Mouse (Mus musculus): ENCODE measurements around the gene Rnase4.

Gene Rnase4

DNA sequence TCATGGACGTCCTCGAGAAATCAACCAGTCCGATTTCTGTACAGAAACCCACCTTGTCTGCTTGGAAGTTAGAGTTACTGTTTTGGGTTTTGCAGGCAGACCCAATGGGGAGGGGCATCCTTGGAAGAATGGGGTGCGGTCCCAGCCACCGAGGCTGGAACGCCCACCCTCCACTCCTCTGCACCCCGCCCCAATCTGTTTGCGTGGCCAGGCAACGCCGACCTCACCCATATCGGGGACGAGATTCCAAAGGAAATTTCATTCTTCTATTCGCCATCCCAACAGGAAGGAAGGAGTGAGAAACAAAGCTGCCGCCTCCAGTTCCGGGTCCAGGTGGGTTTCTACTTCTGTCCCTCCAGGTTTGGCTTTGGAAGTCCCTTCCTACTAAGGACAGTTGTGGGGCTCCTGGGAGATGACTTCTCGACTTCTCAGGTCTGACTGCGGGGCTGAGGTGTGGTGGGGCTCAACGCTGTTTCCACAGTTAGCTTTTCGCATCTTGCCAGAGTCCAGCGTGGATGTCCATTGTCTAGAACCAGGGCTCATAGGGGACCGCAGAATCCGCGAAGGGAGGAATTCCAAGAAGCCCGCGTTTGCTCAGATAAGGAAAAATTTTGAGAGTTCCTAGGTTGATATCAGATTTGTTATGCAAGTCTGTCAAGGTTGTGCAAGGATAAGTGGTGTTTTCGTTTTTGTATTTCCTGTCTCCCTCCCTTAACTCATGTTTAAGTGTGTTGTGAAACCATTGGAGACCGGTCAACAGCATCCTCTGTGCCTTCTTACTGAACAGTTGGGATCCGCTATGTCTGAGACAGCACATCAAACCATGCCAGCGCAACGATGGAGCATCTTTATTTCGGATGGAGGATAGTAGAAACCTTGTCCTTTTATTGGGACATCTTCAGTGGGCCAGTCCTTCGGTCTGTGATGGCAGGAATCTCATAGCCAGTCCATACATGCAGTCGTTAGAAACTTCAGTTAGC, at the start of gene Rnase4, which contains the start of gene Ang:
Gene Rnase4 (plus strand): TSS at position 157 of the 980 bp plus-strand sequence.
Gene Ang (plus strand): TSS at position 230 of the 980 bp plus-strand sequence.
- peak in 1 of 2 experiments; percentile 7 for DNase-seq (ENCODE audit: low spot score in 2 of 2)

DNA sequence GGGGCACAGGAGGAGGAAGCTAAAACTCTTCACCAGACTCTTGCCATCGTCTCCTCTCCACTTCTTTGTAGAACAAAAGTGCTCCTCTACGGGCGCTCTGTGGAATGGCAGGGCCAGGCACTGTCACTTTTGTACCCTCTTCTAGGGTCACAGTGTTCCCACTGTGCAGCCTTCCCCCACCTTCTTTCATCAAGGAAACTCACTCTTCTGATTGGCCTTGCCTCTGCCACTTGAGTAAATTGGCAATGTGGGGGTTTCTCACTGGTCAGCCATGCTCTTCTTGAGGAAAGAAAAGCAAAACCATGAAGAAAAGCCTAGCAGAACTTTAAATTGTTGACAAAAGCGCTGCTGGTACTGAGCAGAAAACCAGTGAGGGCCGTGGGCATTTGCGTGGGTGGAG, 49.1 kb upstream of the Rnase4 start, which contains the start of gene Rnase9:
Gene Rnase9 (minus strand): TSS at position 101 of the 400 bp plus-strand sequence.
- DNase-seq (ENCODE audit: low spot score in 2 of 2): no peak

GRCm38 (mm10) chr14:51047846-51048245, 43.0 kb upstream of the Rnase4 start:
- DNase-seq (ENCODE audit: low spot score in 2 of 2): no peak

GRCm38 (mm10) chr14:51050063-51050462, 40.8 kb upstream of the Rnase4 start, which contains the start of gene Rnase11:
Rnase11 (minus strand) TSS chr14:51050163.
- no peak for DNase-seq (ENCODE audit: low spot score in 2 of 2)

DNA sequence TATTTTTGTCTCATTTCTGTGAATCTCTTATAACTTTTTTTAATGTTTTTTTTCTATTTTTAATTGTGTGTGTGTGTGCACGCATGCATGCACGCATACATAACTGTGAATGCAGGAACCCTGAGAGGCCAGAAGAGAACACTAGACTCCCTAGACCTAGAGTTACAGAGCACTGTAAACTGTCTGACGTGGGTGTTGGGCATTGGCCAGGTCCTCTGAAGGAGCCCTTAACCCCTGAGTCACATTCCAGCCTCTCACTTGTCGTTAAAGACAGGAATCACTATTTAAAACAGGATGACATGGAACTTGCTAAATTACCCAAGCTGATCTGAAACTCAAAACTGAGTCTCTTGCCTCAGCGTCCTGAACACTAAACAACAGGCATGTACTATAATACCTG, 38.9 kb upstream of the Rnase4 start:
- no peak for DNase-seq (ENCODE audit: low spot score in 2 of 2)

- DNase-seq (ENCODE audit: low spot score in 2 of 2): no peak
Measured at GRCm38 (mm10) chr14:51053176-51053575, 37.7 kb upstream of the Rnase4 start.

- DNase-seq (ENCODE audit: low spot score in 2 of 2): no peak
Measured at GRCm38 (mm10) chr14:51054243-51055237, 36.3 kb upstream of the Rnase4 start.

GRCm38 (mm10) chr14:51057401-51057831, 33.5 kb upstream of the Rnase4 start, which contains the start of gene Rnase12:
Rnase12 (minus strand) TSS chr14:51057661.
- DNase-seq (ENCODE audit: low spot score in 2 of 2): no peak

DNA sequence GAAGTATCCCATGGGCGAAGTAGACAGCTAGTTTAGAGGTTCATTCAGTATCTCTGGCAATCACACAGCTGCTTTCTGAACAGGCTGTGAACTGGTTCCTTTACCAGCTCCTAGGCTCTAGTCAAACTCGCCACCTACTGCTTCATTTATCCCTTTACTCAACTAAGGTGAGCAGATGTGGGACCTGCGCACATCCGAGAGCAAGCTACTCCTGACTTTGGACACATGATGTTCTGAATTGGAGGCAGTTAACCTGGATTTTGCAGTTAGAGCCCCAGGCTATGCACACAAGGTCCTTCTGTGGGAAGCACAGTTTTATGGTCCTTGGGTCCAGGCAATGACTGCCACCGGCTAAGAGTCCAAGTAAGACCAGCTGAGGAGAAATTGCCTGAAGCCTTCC, 30.1 kb upstream of the Rnase4 start:
- DNase-seq (ENCODE audit: low spot score in 2 of 2): no peak

DNA sequence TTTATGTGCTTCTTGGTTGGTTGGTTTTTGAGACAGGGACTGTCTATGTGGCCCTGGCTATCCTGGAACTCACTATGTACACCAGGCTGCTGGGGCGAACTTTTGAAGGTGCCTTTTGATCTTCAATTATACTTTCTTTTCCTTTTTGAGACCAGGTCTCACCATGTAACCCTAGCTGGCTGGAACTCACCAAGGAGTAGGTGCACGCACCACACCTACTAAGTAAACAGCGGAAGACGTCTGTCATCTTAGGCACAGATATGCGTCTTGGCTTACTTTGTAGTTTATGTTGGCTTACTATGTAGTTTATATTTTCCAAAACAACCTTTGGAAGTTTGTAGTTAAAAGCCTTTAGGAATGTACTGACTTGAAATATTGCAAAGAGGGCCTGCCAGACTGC, 21.9 kb upstream of the Rnase4 start:
- DNase-seq (ENCODE audit: low spot score in 2 of 2): no peak

DNA sequence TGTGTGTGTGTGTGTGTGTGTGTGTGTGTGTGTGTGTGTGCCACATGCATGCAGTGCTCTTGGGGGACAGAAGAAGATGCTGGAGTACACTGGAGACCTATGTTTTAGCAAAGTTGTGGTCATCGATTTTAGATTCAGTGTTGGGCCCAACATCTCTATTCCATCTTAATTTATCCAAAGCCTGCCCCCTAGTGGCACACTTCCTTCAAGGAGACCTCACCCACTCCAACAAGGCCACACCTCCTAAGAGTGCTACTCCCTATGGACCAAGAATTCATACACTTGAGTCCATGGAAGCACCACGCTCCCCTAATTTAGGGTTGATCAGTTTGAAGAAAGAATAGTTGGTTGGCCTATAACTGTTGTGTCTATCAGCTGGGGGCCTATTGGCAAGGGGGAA, 21.3 kb upstream of the Rnase4 start:
- DNase-seq (ENCODE audit: low spot score in 2 of 2): peak in 1 of 2 experiments; percentile 55

DNA sequence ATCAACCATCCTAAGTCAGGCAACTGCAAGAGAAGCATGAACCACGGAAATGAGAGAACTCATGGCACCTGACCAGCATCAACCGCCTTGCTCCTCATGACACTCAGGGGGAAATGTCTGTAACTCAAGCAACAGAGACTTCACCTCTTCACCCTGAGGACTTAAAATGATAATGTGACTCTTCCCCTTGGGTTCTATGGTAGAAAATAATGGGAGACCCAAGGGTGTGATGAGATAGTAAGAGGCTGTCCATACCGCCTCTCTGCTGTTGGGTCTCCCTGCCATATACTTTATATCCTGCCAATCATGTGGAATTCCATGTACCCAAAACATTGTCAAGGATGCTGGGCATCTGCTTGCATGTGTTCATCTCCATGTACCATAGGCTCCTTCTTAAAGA, 16.5 kb upstream of the Rnase4 start, which contains the start of gene Olfr750:
Gene Olfr750 (minus strand): TSS at position 101 of the 400 bp plus-strand sequence.
- DNase-seq (ENCODE audit: low spot score in 2 of 2): no peak

DNA sequence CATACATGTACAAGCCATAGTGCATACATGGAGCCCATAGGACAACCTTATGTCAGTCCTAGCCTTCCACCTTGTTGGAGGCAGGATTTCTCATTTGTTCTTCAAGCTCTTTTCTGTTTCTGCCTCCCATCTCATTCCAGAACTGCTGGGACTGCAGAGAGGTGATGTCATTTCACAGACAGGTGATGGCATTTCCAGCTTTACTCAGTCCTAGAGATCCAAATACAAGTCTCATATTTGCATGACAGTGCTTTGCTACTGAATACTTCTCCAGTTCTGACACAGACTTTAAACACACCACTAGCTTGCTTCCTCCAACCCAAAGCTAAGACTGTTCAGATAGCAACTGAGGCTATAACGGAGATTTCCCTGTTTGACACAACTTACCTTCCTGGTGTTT, 11.7 kb upstream of the Rnase4 start:
- DNase-seq (ENCODE audit: low spot score in 2 of 2): no peak

DNA sequence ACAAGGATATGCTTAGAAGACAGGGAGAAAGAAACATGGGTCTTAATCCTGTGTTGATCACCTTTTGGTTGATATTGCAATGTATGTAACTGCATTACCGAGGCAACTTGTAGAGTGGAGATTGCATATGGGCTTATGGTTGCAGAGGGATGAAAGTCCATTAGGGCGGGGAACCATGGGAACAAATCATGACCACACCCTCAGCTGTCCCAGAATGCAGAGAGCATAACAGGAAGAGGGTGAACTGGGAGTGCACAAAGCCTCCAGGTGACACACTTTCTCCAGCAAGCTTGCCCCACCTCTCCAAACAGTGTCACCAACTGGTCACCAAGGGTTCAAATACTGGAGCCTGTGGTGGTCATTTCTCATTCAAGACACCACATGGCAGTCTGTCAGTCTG, 9.8 kb upstream of the Rnase4 start:
- no peak for DNase-seq (ENCODE audit: low spot score in 2 of 2)

GRCm38 (mm10) chr14:51082599-51083581, 8.0 kb upstream of the Rnase4 start:
- DNase-seq (ENCODE audit: low spot score in 2 of 2): peak; percentile 25 to 50

DNA sequence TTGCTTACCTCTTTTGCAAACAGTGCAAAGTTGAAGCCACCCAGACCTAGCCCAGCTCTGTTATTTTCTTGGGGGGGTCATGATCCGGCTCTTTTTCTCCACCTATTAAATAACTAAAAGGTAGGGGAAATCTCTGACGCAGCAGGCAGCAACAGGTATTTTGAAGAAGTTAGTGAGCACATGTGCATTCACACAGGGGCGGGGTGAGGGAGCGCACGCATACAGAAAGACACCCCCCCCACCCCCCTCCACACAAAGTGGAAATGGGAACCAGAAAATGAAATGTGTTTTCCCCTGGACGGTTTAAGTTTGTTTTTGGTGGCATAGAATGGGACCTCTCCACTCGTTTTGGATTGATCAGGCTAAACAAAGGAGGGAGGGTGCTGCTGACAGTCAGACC, 7.1 kb upstream of the Rnase4 start:
- no peak for DNase-seq (ENCODE audit: low spot score in 2 of 2)

DNA sequence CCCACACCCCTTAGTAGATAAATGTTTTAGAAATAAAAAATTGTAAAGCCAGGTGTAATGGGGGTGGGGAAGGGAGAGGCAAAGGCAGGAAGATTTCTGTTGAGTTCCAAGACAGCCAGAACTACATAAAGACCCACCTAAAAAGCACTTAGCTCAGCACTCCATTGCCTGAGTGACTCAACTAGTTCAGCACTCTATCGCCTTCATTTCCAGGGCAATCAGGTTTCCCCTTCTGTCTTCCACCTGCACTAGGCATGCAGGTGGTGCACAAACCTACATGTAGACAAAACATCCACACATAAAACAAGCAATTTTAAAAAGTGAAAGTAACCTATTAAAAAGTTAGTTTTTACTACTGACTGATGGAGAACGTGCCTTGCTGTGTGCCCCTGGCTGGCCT, 5.8 kb upstream of the Rnase4 start:
- DNase-seq (ENCODE audit: low spot score in 2 of 2): no peak

GRCm38 (mm10) chr14:51085911-51086310, 5.0 kb upstream of the Rnase4 start:
- DNase-seq (ENCODE audit: low spot score in 2 of 2): no peak

- DNase-seq (ENCODE audit: low spot score in 2 of 2): no peak
Measured at GRCm38 (mm10) chr14:51087762-51088161, 3.1 kb upstream of the Rnase4 start.
